Mouse (Mus musculus) bone marrow macrophage, adult 2 months (primary cell): ENCODE measurements around the gene Zfp46. TPM values are rescaled to one million over a fixed set of nuclear protein-coding genes. Genes with fewer than 3 reads are reported as not detected.
A peak's percentile ranks its signal among the peaks of the same experiment; 100 is the strongest.

ENCODE experiments used
- H3K27ac ChIP-seq: 2 replicates; pipeline ENCODE4 v1.5.1; 2012; ENCODE audit warnings: low read depth, low read length; ENCODE audit not compliant: insufficient read depth
- H3K4me1 ChIP-seq: 2 replicates; pipeline ENCODE4 v1.6.1; 2012; ENCODE audit warnings: low read length; ENCODE audit not compliant: control insufficient read depth, insufficient read depth
- H3K4me3 ChIP-seq: 2 replicates; pipeline ENCODE4 v1.5.1; 2012; ENCODE audit warnings: mild to moderate bottlenecking, low read length, moderate library complexity; ENCODE audit not compliant: insufficient read depth
- CTCF ChIP-seq: IDR thresholded peaks from 2 replicates; pipeline ENCODE4 v1.5.1; 2012; ENCODE audit warnings: low read depth, mild to moderate bottlenecking, low read length, moderate library complexity
- POLR2A ChIP-seq: IDR thresholded peaks from 2 replicates; pipeline ENCODE4 v1.6.1; 2012; ENCODE audit warnings: mild to moderate bottlenecking, low read depth, low read length, borderline replicate concordance
- polyA plus RNA-seq: library from polyadenylated mRNA; stranded (reverse); fragments of >200 nt; gene quantifications from 2 replicates; pipeline ENCODE4 v1.2.4, GENCODE M21; 2012; ENCODE audit not compliant: missing spikeins, insufficient read depth, insufficient read length

The Zfp46 gene
- polyA plus RNA-seq, 1 experiment, result 8.0 TPM

- H3K4me3 ChIP-seq, result peak overlapping the region; percentile 80
- H3K27ac ChIP-seq, result peak overlapping the region; percentile 40
- no peak for TF ChIP-seq CTCF
- TF ChIP-seq POLR2A, result no peak
These were observed 25.3 kb downstream of the Zfp46 start for GRCm38 (mm10) chr4:136309780-136310179.

GRCm38 (mm10) chr4:136310229-136311041 is 26.0 kb downstream of the Zfp46 start, which contains the start of gene Hnrnpr:
TSS of gene Hnrnpr (plus strand) at chr4:136310942.
- peak within 1 kb of the TSS; percentile 81 for H3K27ac ChIP-seq
- TF ChIP-seq CTCF, result no peak
- TF ChIP-seq POLR2A, result no peak

More at GRCm38 (mm10) chr4:136309780-136310179, 25.3 kb downstream of the Zfp46 start:
- peaks cover 8% of the 10 kb centered on the region for H3K4me1 ChIP-seq

GRCm38 (mm10) chr4:136311042-136311999 is 26.8 kb downstream of the Zfp46 start:
- H3K27ac ChIP-seq, result peak overlapping the region; percentile 81
- H3K4me3 ChIP-seq, result peak overlapping the region; percentile 93
- TF ChIP-seq CTCF (no peak), POLR2A (no peak)
- peaks cover 11% of the 10 kb centered on the region for H3K4me1 ChIP-seq

More at GRCm38 (mm10) chr4:136310229-136311041, 26.0 kb downstream of the Zfp46 start, which contains the start of gene Hnrnpr:
- Histone ChIP-seq H3K4me3 (peak within 1 kb of the TSS; percentile 93), H3K4me1 (peaks cover 11% of the 10 kb centered on the region)

DNA sequence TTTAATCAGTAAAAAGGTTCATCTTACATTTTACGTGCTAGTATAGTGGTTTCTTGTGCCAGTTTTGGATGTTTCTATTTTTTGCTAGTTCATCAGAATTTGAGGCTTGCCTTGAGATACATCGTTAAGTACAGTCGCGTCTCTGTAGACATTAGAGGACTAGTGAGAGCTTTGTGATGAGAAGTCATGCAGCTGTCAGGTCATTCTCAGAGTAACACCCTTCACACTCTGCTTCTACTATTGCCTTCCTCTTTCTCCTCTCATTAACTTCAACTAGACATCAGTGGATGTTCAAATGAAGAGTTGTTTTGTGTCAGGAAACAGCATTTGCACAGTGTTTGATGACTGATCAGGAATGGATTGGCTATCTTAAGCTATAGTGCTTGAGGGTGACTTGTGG is 28.1 kb downstream of the Zfp46 start:
- peaks cover 11% of the 10 kb centered on the region for H3K4me1 ChIP-seq
- H3K27ac ChIP-seq, result no peak overlapping the region
- no peak for TF ChIP-seq CTCF
- TF ChIP-seq POLR2A, result no peak
- H3K4me3 ChIP-seq, result no peak overlapping the region

- H3K4me1 ChIP-seq, result peaks cover 26% of the 10 kb centered on the region
- no peak overlapping the region for H3K27ac ChIP-seq
- no peak overlapping the region for H3K4me3 ChIP-seq
- TF ChIP-seq CTCF (no peak), POLR2A (no peak)
These were observed 33.2 kb downstream of the Zfp46 start for GRCm38 (mm10) chr4:136317667-136318066.

DNA sequence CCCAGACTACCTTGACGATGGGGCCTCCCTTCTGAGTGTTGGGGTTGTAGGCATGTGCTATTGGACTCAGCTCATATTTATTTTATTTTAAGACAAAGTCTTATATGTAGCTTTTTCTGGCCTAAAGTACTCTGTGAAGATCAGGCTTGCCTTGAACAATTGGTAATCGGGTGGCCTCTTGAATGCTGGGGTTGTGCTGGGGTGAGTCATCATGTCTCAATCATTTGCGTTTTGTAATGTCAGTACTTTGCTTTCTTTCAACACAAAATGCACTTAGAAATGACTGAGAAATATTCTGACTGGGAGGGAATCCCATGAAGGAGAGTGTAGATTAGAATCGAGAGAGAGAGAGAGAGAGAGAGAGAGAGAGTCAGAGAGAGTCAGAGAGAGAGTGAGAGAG is 35.5 kb downstream of the Zfp46 start:
- Histone ChIP-seq H3K27ac (no peak overlapping the region), H3K4me3 (no peak overlapping the region), H3K4me1 (peaks cover 18% of the 10 kb centered on the region)
- TF ChIP-seq CTCF, result no peak
- TF ChIP-seq POLR2A, result no peak

- Histone ChIP-seq H3K4me3 (no peak overlapping the region), H3K27ac (no peak overlapping the region), H3K4me1 (peaks cover 12% of the 10 kb centered on the region)
- TF ChIP-seq CTCF (no peak), POLR2A (no peak)
These were observed 39.7 kb downstream of the Zfp46 start for GRCm38 (mm10) chr4:136324226-136324625.

DNA sequence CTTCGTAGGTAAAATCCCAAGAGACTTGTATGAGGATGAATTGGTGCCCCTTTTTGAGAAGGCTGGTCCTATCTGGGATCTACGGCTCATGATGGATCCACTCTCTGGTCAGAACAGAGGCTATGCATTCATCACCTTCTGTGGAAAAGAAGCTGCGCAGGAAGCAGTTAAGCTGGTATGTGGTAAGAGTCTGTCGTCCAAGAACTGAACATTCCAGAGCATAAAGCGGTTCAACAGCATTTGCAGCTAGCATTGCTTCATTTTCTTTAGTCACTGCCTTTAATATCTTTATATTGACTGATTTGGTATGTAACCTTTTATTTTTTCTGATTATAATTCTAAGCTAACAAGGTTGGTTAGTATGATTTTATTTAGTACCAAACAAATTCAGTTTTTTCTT is 42.8 kb downstream of the Zfp46 start:
- TF ChIP-seq CTCF (no peak), POLR2A (no peak)
- no peak overlapping the region for H3K4me3 ChIP-seq
- no peak overlapping the region for H3K27ac ChIP-seq
- no peaks in the 10 kb centered on the region for H3K4me1 ChIP-seq

- no peak for TF ChIP-seq POLR2A
- no peak for TF ChIP-seq CTCF
- H3K27ac ChIP-seq, result no peak overlapping the region
- H3K4me1 ChIP-seq, result no peaks in the 10 kb centered on the region
- H3K4me3 ChIP-seq, result no peak overlapping the region
These were observed 43.6 kb downstream of the Zfp46 start for GRCm38 (mm10) chr4:136328115-136328514.

DNA sequence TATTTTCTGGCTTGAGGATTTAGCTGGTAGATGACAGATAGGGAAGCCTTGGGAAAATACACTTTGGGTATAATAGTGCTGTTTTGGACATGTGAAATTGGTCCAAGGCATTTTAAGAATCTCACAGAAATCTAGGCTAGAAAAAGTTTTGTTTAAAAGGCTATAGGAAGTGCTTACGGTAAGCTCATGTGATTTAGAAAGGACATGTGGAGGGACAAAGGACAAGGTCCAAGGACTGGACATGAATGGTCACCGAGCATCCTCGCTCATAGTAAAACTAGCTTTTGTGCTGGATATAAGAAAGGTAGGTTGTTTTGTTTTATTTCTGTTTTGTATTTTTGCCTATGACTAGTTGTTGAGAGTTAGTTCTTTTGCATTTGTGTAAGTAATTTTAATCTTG is 47.2 kb downstream of the Zfp46 start:
- TF ChIP-seq CTCF (no peak), POLR2A (no peak)
- Histone ChIP-seq H3K27ac (no peak overlapping the region), H3K4me1 (no peaks in the 10 kb centered on the region), H3K4me3 (no peak overlapping the region)
